20 mouse cellular contexts compared by ENCODE assay signal in genomic region chr13:106525406-106526206, GRCm38 (mm10).
DNase-seq lines count a peak whose midpoint lies in the region; ATAC-seq and TF ChIP-seq lines count a peak whose summit lies in the region.
"Had no signal": no experiment of that assay in that cellular context is flagged by ENCODE, and none has a peak within 500 bp of the region (broad histone marks: within the 10 kb centered on the region; RNA-seq: fewer than 3 reads in every experiment).

No protein-coding gene starts in this region.

- 75% methylated on average over 11 of the region's 11 CpGs for WGBS in forebrain, embryonic 13.5 days
- WGBS in forebrain, embryonic 11.5 days = 88% methylated on average over 11 of the region's 11 CpGs
- WGBS in midbrain, embryonic 13.5 days = 80% methylated on average over 11 of the region's 11 CpGs
- WGBS in midbrain, postnatal 0 days = 69% methylated on average over 11 of the region's 11 CpGs
- 85% methylated on average over 11 of the region's 11 CpGs for WGBS in embryonic facial prominence, embryonic 10.5 days

- H3K27me3 ChIP-seq in forebrain, embryonic 13.5 days = no peaks in the 10 kb centered on the region
- H3K27me3 ChIP-seq in forebrain, embryonic 11.5 days (ENCODE audit: control insufficient read depth, insufficient read depth, low read length) = no peaks in the 10 kb centered on the region
- H3K27me3 ChIP-seq in midbrain, embryonic 13.5 days = no peaks in the 10 kb centered on the region
- H3K27me3 ChIP-seq in midbrain, postnatal 0 days (ENCODE audit: insufficient read depth, low read length) = no peaks in the 10 kb centered on the region
- no peaks in the 10 kb centered on the region for H3K27me3 ChIP-seq in embryonic facial prominence, embryonic 10.5 days (replicated peaks; ENCODE audit: low read depth, poor library complexity, severe bottlenecking)
- H3K27me3 ChIP-seq: CH12.LX; hindbrain, embryonic 15.5 days; liver, embryonic 15.5 days had no signal

- no peak for TF ChIP-seq CTCF in midbrain, postnatal 0 days (IDR thresholded peaks at IDR 0.05)

- no peak overlapping the region for H3K9ac ChIP-seq in forebrain, embryonic 13.5 days
- no peak overlapping the region for H3K9ac ChIP-seq in forebrain, embryonic 11.5 days (ENCODE audit: low read length)
- no peak overlapping the region for H3K9ac ChIP-seq in midbrain, embryonic 13.5 days (replicated peaks)
- no peak overlapping the region for H3K9ac ChIP-seq in midbrain, postnatal 0 days (replicated peaks; ENCODE audit: low read length, poor library complexity, severe bottlenecking)
- H3K9ac ChIP-seq: hindbrain, embryonic 15.5 days; liver, embryonic 15.5 days had no signal

- H3K9me3 ChIP-seq in forebrain, embryonic 13.5 days (replicated peaks) = no peaks in the 10 kb centered on the region
- no peaks in the 10 kb centered on the region for H3K9me3 ChIP-seq in forebrain, embryonic 11.5 days (ENCODE audit: control insufficient read depth, low read length)
- H3K9me3 ChIP-seq in midbrain, embryonic 13.5 days = no peaks in the 10 kb centered on the region
- no peaks in the 10 kb centered on the region for H3K9me3 ChIP-seq in midbrain, postnatal 0 days (ENCODE audit: low read length)
- no peaks in the 10 kb centered on the region for H3K9me3 ChIP-seq in embryonic facial prominence, embryonic 10.5 days
- H3K9me3 ChIP-seq: hindbrain, embryonic 15.5 days; limb, embryonic 10.5 days; liver, embryonic 15.5 days had no signal

- H3K27ac ChIP-seq in forebrain, embryonic 13.5 days = no peak overlapping the region
- no peak overlapping the region for H3K27ac ChIP-seq in forebrain, embryonic 11.5 days (ENCODE audit: low read depth, low read length)
- H3K27ac ChIP-seq in midbrain, embryonic 13.5 days = no peak overlapping the region; the same call in 1 of the 2 replicates
- no peak overlapping the region for H3K27ac ChIP-seq in midbrain, postnatal 0 days (ENCODE audit: low read depth, low read length)
- H3K27ac ChIP-seq in embryonic facial prominence, embryonic 10.5 days (replicated peaks) = no peak overlapping the region
- H3K27ac ChIP-seq: hindbrain, embryonic 15.5 days; limb, embryonic 10.5 days; liver, embryonic 15.5 days; macrophage had no signal

- peak; percentile 58; the same call in 1 of the 2 replicates for ATAC-seq in forebrain, embryonic 13.5 days
- no peak for ATAC-seq in forebrain, embryonic 11.5 days (replicated peaks; ENCODE audit: low FRiP score)
- peak; percentile 37; the same call in 1 of the 2 replicates for ATAC-seq in midbrain, embryonic 13.5 days
- no peak for ATAC-seq in midbrain, postnatal 0 days (ENCODE audit: low FRiP score)
- ATAC-seq: activated CD4-positive, CD25-positive, alpha-beta regulatory T cell, adult 4 months had no signal

- H3K4me1 ChIP-seq in forebrain, embryonic 13.5 days = no peaks in the 10 kb centered on the region
- no peaks in the 10 kb centered on the region for H3K4me1 ChIP-seq in forebrain, embryonic 11.5 days (replicated peaks; ENCODE audit: control insufficient read depth, insufficient read depth, low read length)
- H3K4me1 ChIP-seq in midbrain, embryonic 13.5 days (replicated peaks) = no peaks in the 10 kb centered on the region
- no peaks in the 10 kb centered on the region for H3K4me1 ChIP-seq in midbrain, postnatal 0 days (ENCODE audit: insufficient read depth, low read length)
- H3K4me1 ChIP-seq in embryonic facial prominence, embryonic 10.5 days = no peaks in the 10 kb centered on the region
- H3K4me1 ChIP-seq: hindbrain, embryonic 15.5 days; limb, embryonic 10.5 days; liver, embryonic 15.5 days had no signal

- H3K4me3 ChIP-seq in forebrain, embryonic 13.5 days = no peak overlapping the region
- H3K4me3 ChIP-seq in forebrain, embryonic 11.5 days (ENCODE audit: low read depth, low read length) = no peak overlapping the region
- no peak overlapping the region for H3K4me3 ChIP-seq in midbrain, embryonic 13.5 days (replicated peaks)
- no peak overlapping the region for H3K4me3 ChIP-seq in midbrain, postnatal 0 days (ENCODE audit: low read depth, low read length)
- H3K4me3 ChIP-seq in embryonic facial prominence, embryonic 10.5 days = no peak overlapping the region
- H3K4me3 ChIP-seq: hindbrain, embryonic 15.5 days; limb, embryonic 10.5 days; liver, embryonic 15.5 days had no signal

- DNase-seq in forebrain, embryonic 11.5 days (ENCODE audit: low spot score) = no peak
- DNase-seq in kidney, postnatal 10 days = peak; percentile 12
- no peak for DNase-seq in kidney, adult 11 months
- no peak for DNase-seq in midbrain, postnatal 0 days (ENCODE audit: low spot score)
- DNase-seq in layer of hippocampus, adult 8-10 months (ENCODE audit: low spot score in 2 of 2) = peak; percentile 11 to 15
- DNase-seq in embryonic facial prominence, embryonic 10.5 days (ENCODE audit: low spot score) = no peak
- DNase-seq: adrenal gland, postnatal 36 days; cerebellum, adult 11 months; heart, adult 11 months; heart, postnatal 10 days; kidney, adult 18-20 months; thymus, postnatal 14 days had no signal

- H3K4me2 ChIP-seq in forebrain, embryonic 13.5 days = no peak overlapping the region
- H3K4me2 ChIP-seq in forebrain, embryonic 11.5 days (ENCODE audit: low read depth, low read length, severe bottlenecking) = no peak overlapping the region
- H3K4me2 ChIP-seq in midbrain, embryonic 13.5 days (replicated peaks) = no peak overlapping the region
- no peak overlapping the region for H3K4me2 ChIP-seq in midbrain, postnatal 0 days (ENCODE audit: low read depth, low read length, poor library complexity, severe bottlenecking)
- H3K4me2 ChIP-seq: hindbrain, embryonic 15.5 days; liver, embryonic 15.5 days had no signal

- no peaks in the 10 kb centered on the region for H3K36me3 ChIP-seq in forebrain, embryonic 13.5 days (ENCODE audit: poor library complexity, severe bottlenecking)
- no peaks in the 10 kb centered on the region for H3K36me3 ChIP-seq in forebrain, embryonic 11.5 days (ENCODE audit: control insufficient read depth, insufficient read depth, low read length)
- no peaks in the 10 kb centered on the region for H3K36me3 ChIP-seq in midbrain, embryonic 13.5 days
- H3K36me3 ChIP-seq in midbrain, postnatal 0 days (ENCODE audit: insufficient read depth, low read length) = no peaks in the 10 kb centered on the region
- no peaks in the 10 kb centered on the region for H3K36me3 ChIP-seq in embryonic facial prominence, embryonic 10.5 days (replicated peaks)
- H3K36me3 ChIP-seq: hindbrain, embryonic 15.5 days; limb, embryonic 10.5 days; liver, embryonic 15.5 days had no signal

Comparison
In these comparisons a context has a peak if more than half of its experiments do, and no peak if none do; other contexts are left out.
1. ATAC-seq: peak in forebrain, embryonic 13.5 days (single experiment) and midbrain, embryonic 13.5 days (single experiment); none in forebrain, embryonic 11.5 days (single experiment) and midbrain, postnatal 0 days (single experiment).
2. DNase-seq: peak in kidney, postnatal 10 days (single experiment) and layer of hippocampus, adult 8-10 months (2 of 2); none in forebrain, embryonic 11.5 days (single experiment), kidney, adult 11 months (single experiment), midbrain, postnatal 0 days (single experiment) and embryonic facial prominence, embryonic 10.5 days (single experiment).